Mouse (Mus musculus) ES-Bruce4 (cell line): ENCODE data around the gene Myo6. TPM values are rescaled to one million over a fixed set of nuclear protein-coding genes. Genes with fewer than 3 reads are reported as not detected.

Source experiments
- H3K27ac ChIP-seq: 2 replicates; pipeline ENCODE4 v1.5.1; 2012; ENCODE audit warnings: low read length, inconsistent platforms; ENCODE audit not compliant: insufficient read depth
- H3K27me3 ChIP-seq: 2 replicates; pipeline ENCODE4 v1.6.1; 2012; ENCODE audit warnings: mild to moderate bottlenecking, low read length, inconsistent platforms; ENCODE audit not compliant: control insufficient read depth, poor library complexity, insufficient read depth, severe bottlenecking
- H3K36me3 ChIP-seq: 2 replicates; pipeline ENCODE4 v1.6.1; 2012; ENCODE audit warnings: inconsistent platforms, mild to moderate bottlenecking, low read length, moderate library complexity; ENCODE audit not compliant: control insufficient read depth, poor library complexity, insufficient read depth, severe bottlenecking
- H3K4me1 ChIP-seq: one replicate; pipeline ENCODE4 v1.8.1; 2011; ENCODE audit warnings: low read length; ENCODE audit not compliant: control insufficient read depth, insufficient read depth
- H3K4me3 ChIP-seq: 2 replicates; pipeline ENCODE4 v1.5.1; 2011; ENCODE audit warnings: low read depth, mild to moderate bottlenecking, low read length
- H3K9ac ChIP-seq: 2 replicates; pipeline ENCODE4 v1.6.1; 2012; ENCODE audit warnings: low read depth, mild to moderate bottlenecking, inconsistent platforms; ENCODE audit not compliant: poor library complexity, severe bottlenecking
- H3K9me3 ChIP-seq: replicated peaks from 2 replicates; pipeline ENCODE4 v1.6.1; 2012; ENCODE audit warnings: mild to moderate bottlenecking, low read length, inconsistent platforms; ENCODE audit not compliant: control insufficient read depth, poor library complexity, insufficient read depth, severe bottlenecking
- CTCF ChIP-seq: IDR thresholded peaks from one replicate; pipeline ENCODE4 v1.8.1; 2011; ENCODE audit warnings: low read depth, low read length
- EP300 ChIP-seq: IDR thresholded peaks from 2 replicates; pipeline ENCODE4 v1.6.1; 2011; ENCODE audit warnings: low read depth, low read length; ENCODE audit not compliant: insufficient read depth
- POLR2A ChIP-seq: IDR thresholded peaks from one replicate; pipeline ENCODE4 v1.8.1; 2011; ENCODE audit warnings: low read length; ENCODE audit not compliant: insufficient read depth
- polyA plus RNA-seq: library from polyadenylated mRNA; stranded (reverse); fragments of >200 nt; gene quantifications from 2 replicates; pipeline ENCODE4 v1.2.4, GENCODE M21; 2011; ENCODE audit warnings: low read depth; ENCODE audit not compliant: missing spikeins, insufficient read depth, insufficient read length

Myo6 gene
- polyA plus RNA-seq, 1 experiment: 20.0 TPM

DNA sequence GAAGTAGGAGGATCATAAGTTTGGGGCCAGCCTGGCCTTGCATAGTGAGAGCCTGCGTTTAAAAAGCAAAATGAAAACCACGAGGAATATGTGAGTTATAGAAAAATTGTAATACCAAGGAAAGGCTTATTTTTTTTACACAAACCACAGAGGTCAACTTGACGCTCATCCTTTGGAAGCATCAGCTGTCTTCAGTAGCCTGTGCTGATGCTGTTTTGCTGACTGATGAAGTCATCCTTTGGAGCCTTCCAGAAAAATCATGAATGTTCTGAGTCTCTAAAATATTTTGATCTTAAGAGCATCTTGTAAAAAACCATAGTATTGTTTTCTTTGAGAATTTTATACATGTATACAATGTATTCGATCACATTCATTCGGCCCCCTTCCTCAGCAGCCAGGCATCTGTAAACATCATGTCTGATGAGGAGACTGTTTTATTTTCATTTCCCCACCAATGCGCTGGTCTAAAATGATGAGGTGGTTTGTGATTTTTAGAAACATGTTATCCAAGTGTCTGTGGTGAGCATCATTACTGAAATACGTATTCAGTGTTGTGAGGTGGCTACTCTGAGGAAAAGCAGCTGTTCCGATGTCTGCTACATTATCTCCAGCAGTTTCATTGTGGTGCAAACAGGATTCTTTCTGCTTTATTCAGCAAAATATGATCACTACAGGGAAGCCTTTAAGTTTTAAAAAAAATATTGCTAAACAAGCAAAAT, 110.4 kb downstream of the Myo6 start:
- Histone ChIP-seq H3K27me3 (no peaks in the 10 kb centered on the region), H3K4me3 (no peak overlapping the region), H3K27ac (no peak overlapping the region), H3K9me3 (no peaks in the 10 kb centered on the region), H3K4me1 (no peaks in the 10 kb centered on the region), H3K9ac (no peak overlapping the region), H3K36me3 (no peaks in the 10 kb centered on the region)
- TF ChIP-seq EP300 (no peak), CTCF (no peak), POLR2A (no peak)

DNA sequence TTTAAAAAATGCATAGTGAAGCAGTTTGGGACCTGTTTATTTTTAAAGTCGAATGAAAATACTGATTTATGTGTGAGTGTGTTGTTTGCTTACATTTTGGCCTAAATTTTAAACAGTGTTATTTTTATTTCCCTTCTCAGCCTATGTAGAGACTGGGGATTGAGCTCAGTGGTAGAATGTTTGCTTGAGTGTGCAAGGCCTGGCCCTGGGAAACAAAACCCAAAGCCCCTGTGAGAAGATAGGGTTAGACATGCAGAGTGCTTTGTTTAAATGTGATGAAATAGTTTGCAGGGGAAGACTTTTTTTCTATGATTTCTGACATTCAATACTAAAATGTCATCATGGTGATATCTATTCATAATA, 110.9 kb downstream of the Myo6 start:
- no peaks in the 10 kb centered on the region for H3K36me3 ChIP-seq
- TF ChIP-seq CTCF: no peak
- no peak for TF ChIP-seq EP300
- no peak for TF ChIP-seq POLR2A
- H3K9me3 ChIP-seq: no peaks in the 10 kb centered on the region
- H3K9ac ChIP-seq: no peak overlapping the region
- H3K27ac ChIP-seq: no peak overlapping the region
- no peaks in the 10 kb centered on the region for H3K4me1 ChIP-seq
- no peaks in the 10 kb centered on the region for H3K27me3 ChIP-seq
- no peak overlapping the region for H3K4me3 ChIP-seq

DNA sequence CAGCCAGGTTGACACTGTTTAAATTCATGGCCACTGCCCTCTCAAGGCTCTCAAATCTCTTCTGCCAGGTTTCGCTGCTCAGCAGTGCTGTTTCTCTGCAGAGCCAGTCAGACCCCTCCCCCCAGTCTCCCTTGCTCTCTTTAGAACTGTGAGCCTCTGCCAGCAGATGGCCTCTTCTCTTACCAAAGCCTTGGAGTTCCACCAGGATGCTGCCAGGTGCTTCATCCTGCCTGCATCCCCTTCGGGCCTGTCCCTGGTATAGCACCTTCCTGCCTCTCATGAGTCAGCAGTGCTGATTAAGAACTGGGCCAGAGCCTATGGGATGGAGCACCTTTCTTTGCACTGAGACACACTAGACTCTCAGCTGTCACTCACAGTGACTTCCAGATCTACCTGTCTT, 112.3 kb downstream of the Myo6 start:
- H3K9me3 ChIP-seq: no peaks in the 10 kb centered on the region
- no peaks in the 10 kb centered on the region for H3K27me3 ChIP-seq
- H3K9ac ChIP-seq: no peak overlapping the region
- no peak overlapping the region for H3K27ac ChIP-seq
- no peaks in the 10 kb centered on the region for H3K36me3 ChIP-seq
- H3K4me3 ChIP-seq: no peak overlapping the region
- TF ChIP-seq EP300 (no peak), CTCF (no peak), POLR2A (no peak)
- no peaks in the 10 kb centered on the region for H3K4me1 ChIP-seq

- no peak overlapping the region for H3K4me3 ChIP-seq
- TF ChIP-seq POLR2A: no peak
- TF ChIP-seq CTCF: no peak
- no peak for TF ChIP-seq EP300
- no peaks in the 10 kb centered on the region for H3K36me3 ChIP-seq
- H3K9ac ChIP-seq: no peak overlapping the region
- no peaks in the 10 kb centered on the region for H3K4me1 ChIP-seq
- no peak overlapping the region for H3K27ac ChIP-seq
- H3K27me3 ChIP-seq: no peaks in the 10 kb centered on the region
- H3K9me3 ChIP-seq: no peaks in the 10 kb centered on the region
Measured at GRCm38 (mm10) chr9:80277770-80278169, 112.9 kb downstream of the Myo6 start.

DNA sequence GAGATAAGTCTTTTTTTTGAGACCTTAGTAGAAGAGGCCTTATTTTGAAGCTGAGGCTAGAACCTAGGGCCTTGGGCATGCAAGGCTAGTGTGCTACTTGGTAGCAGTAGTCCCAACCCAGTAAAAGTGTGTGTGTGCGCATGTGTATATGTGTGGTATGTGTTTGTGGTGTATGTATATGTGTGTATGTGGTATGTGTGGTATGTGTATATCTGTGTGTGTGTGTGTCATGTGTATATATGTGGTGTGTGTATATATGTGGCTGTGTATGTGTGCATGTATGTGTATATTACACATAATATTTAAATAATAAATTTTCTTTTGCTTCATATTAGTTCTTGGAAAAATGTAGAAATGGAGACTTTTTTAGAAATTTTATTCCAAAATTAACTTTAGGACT, 115.9 kb downstream of the Myo6 start:
- Histone ChIP-seq H3K27me3 (no peaks in the 10 kb centered on the region), H3K9me3 (no peaks in the 10 kb centered on the region), H3K36me3 (no peaks in the 10 kb centered on the region), H3K4me1 (no peaks in the 10 kb centered on the region), H3K27ac (no peak overlapping the region), H3K9ac (no peak overlapping the region), H3K4me3 (no peak overlapping the region)
- TF ChIP-seq EP300 (no peak), CTCF (no peak), POLR2A (no peak)

DNA sequence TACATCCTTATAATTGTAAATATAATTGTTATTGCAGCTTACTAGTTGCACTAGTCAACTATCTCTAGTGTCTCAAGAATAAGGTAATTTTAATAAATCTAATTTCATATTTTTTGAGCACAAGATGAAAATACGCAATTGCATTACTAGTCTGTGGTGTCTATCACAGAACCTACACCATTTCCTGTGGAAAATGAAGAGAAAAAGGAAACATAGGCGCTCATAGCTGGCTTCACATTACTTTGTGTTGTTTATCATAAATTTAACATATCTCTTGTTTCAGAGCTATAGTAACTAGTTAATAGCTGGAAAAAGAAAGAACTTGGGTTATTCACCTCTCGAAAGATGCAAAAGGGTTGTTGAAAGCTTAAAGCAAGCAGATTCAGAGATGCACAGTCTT, 117.6 kb downstream of the Myo6 start:
- H3K27ac ChIP-seq: no peak overlapping the region
- H3K9me3 ChIP-seq: no peaks in the 10 kb centered on the region
- no peaks in the 10 kb centered on the region for H3K27me3 ChIP-seq
- no peak for TF ChIP-seq EP300
- TF ChIP-seq POLR2A: no peak
- TF ChIP-seq CTCF: no peak
- H3K4me3 ChIP-seq: no peak overlapping the region
- H3K4me1 ChIP-seq: no peaks in the 10 kb centered on the region
- H3K36me3 ChIP-seq: no peaks in the 10 kb centered on the region
- H3K9ac ChIP-seq: no peak overlapping the region
